10 mouse cellular contexts compared by ENCODE assay signal in the genomic region with DNA sequence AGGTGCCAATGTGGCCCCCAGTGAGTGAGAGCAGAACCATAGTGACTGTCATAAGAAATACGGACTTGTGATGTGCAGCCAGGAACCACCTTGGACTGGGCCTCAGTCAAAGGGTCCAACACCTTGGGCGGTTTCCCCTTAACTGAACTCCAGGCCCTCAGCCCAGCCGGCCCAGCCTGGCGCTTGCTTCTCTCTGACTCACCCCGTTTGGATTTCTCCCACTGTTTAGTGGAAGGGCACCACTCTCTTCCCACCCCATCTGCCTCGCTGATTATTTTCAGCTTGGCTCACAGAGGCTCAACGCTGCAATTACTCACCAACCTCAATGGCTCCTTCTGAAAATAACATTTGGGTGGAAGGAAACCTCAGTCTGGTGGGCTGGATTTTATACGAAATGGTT. TPM values are rescaled to one million over a fixed set of nuclear protein-coding genes. Genes with fewer than 3 reads are reported as not detected.
DNase-seq lines count a peak whose midpoint lies in the region; ATAC-seq and TF ChIP-seq lines count a peak whose summit lies in the region.
"Had no signal": no experiment of that assay in that cellular context is flagged by ENCODE, and none has a peak within 500 bp of the region (broad histone marks: within the 10 kb centered on the region; RNA-seq: fewer than 3 reads in every experiment).

No protein-coding gene starts in this region.

- TF ChIP-seq CTCF in olfactory bulb, adult 2 months (IDR thresholded peaks at IDR 0.05; ENCODE audit: insufficient read depth, low read depth, low read length), result no peak

- 21% methylated on average over 8 of the region's 8 CpGs for WGBS in olfactory bulb, adult 2 months

- peak overlapping the region; percentile 85 for H3K27ac ChIP-seq in olfactory bulb, adult 2 months (ENCODE audit: insufficient read depth, low read depth, low read length)
- H3K27ac ChIP-seq: forebrain, embryonic 10.5 days had no signal

- peak; percentile 17 to 46 for DNase-seq in heart, adult 18-20 months
- no peak for DNase-seq in heart, adult 9 months (ENCODE audit: low spot score in 2 of 2)
- DNase-seq in adrenal gland, postnatal 36 days, result peak; percentile 17 to 19
- DNase-seq in frontal cortex, postnatal 36 days (ENCODE audit: low spot score in 2 of 2), result peak; percentile 55 to 69
- no peak for DNase-seq in retina, postnatal 1 day

- no peak overlapping the region for H3K4me3 ChIP-seq in olfactory bulb, adult 2 months (ENCODE audit: insufficient read depth, low read depth, low read length)
- H3K4me3 ChIP-seq: forebrain, embryonic 10.5 days had no signal

- no peak for ATAC-seq in megakaryocyte-erythroid progenitor cell, adult 5-6 weeks (replicated peaks; ENCODE audit: low FRiP score, low TSS enrichment, poor library complexity, severe bottlenecking)
- ATAC-seq: lung, postnatal 0 days had no signal

- no peak for TF ChIP-seq POLR2A in olfactory bulb, adult 2 months (IDR thresholded peaks at IDR 0.05; ENCODE audit: insufficient read depth, low read depth, low read length)

- H3K4me1 ChIP-seq in olfactory bulb, adult 2 months (ENCODE audit: control insufficient read depth, insufficient read depth, low read length), result peaks cover 30% of the 10 kb centered on the region

RNA-seq across cellular contexts. Expression of gene Creb3l1, which starts 27.9 kb away (rescaled TPM):
- 1 to 10 TPM; 4.3 to 6.5 TPM for total RNA-seq in heart, adult 18-20 months (2021)
- total RNA-seq in adrenal gland, postnatal 36 days (2021), result 10 to 100 TPM in 1 of 2 experiments, 1 to 10 TPM in 1; 6.2 to 30.5 TPM
- polyA plus RNA-seq in olfactory bulb, adult 2 months (2012; ENCODE audit: insufficient read depth, insufficient read length, low replicate concordance, missing spikeins), result not detected in 2 replicates
- 0.33 TPM in 1 of 2 replicates, not detected in the other for total RNA-seq in megakaryocyte-erythroid progenitor cell, adult 5-6 weeks (2014; fragmentation: Nextera tagmentation)
- total RNA-seq in megakaryocyte-erythroid progenitor cell, adult 5-6 weeks (2017), result 0.38 TPM in 1 of 2 replicates, not detected in the other
- total RNA-seq: hematopoietic stem cell, adult 5-6 weeks had no signal

RNA-seq across cellular contexts. Expression of gene Phf21a, which starts 40.7 kb away (rescaled TPM):
- total RNA-seq in heart, adult 18-20 months (2021), result 10 to 100 TPM; 23.8 to 25.3 TPM
- 10 to 100 TPM; 60.6 to 74.1 TPM for total RNA-seq in adrenal gland, postnatal 36 days (2021)
- polyA plus RNA-seq in olfactory bulb, adult 2 months (2012; ENCODE audit: insufficient read depth, insufficient read length, low replicate concordance, missing spikeins), result 643 TPM in 1 of 2 replicates, not detected in the other
- total RNA-seq in megakaryocyte-erythroid progenitor cell, adult 5-6 weeks (2014; fragmentation: Nextera tagmentation), result 26.9 and 29.8 TPM in 2 replicates
- total RNA-seq in megakaryocyte-erythroid progenitor cell, adult 5-6 weeks (2017), result 6.2 and 18.5 TPM in 2 replicates

Comparison
In these comparisons a context has a peak if more than half of its experiments do, and no peak if none do; other contexts are left out.
1. DNase-seq: peak in heart, adult 18-20 months (2 of 2), adrenal gland, postnatal 36 days (2 of 2) and frontal cortex, postnatal 36 days (2 of 2); none in heart, adult 9 months (0 of 2) and retina, postnatal 1 day (single experiment).